Mouse (Mus musculus) erythroblast, embryonic 14.5 days (primary cell): Measurements from ENCODE around the gene Cmtm2b. TPM values are rescaled to one million over a fixed set of nuclear protein-coding genes. Genes with fewer than 3 reads are reported as not detected.

Experiments used
- H3K27me3 ChIP-seq: 2 replicates; pipeline ENCODE4 v1.6.1; 2012; ENCODE audit warnings: inconsistent platforms; ENCODE audit not compliant: control insufficient read depth
- H3K36me3 ChIP-seq: 2 replicates; pipeline ENCODE4 v1.6.1; 2012; ENCODE audit warnings: mild to moderate bottlenecking, inconsistent platforms; ENCODE audit not compliant: control insufficient read depth
- H3K4me1 ChIP-seq: 2 replicates; pipeline ENCODE4 v1.6.1; 2012; ENCODE audit warnings: inconsistent platforms; ENCODE audit not compliant: control insufficient read depth
- H3K4me3 ChIP-seq: replicated peaks from 2 replicates; pipeline ENCODE3; 2012; ENCODE audit warnings: moderate library complexity, mild to moderate bottlenecking, inconsistent platforms
- H3K9me3 ChIP-seq: 2 replicates; pipeline ENCODE4 v1.6.1; 2012; ENCODE audit warnings: low read length, inconsistent platforms, mixed read lengths; ENCODE audit not compliant: control insufficient read depth
- GATA1 ChIP-seq: IDR thresholded peaks from 2 replicates; pipeline ENCODE4 v1.6.1; 2012; ENCODE audit warnings: low read length, inconsistent platforms, mixed read lengths
- TAL1 ChIP-seq: IDR thresholded peaks from 3 replicates; pipeline ENCODE4 v1.6.1; 2012; ENCODE audit warnings: low read length, inconsistent platforms, mixed read lengths
- polyA plus RNA-seq: library from polyadenylated mRNA; stranded (reverse); fragments of >175 nt; gene quantifications from 2 replicates; pipeline ENCODE4 v1.2.3, GENCODE M21; 2012

Cmtm2b gene
- polyA plus RNA-seq, 1 experiment, result not detected

DNA sequence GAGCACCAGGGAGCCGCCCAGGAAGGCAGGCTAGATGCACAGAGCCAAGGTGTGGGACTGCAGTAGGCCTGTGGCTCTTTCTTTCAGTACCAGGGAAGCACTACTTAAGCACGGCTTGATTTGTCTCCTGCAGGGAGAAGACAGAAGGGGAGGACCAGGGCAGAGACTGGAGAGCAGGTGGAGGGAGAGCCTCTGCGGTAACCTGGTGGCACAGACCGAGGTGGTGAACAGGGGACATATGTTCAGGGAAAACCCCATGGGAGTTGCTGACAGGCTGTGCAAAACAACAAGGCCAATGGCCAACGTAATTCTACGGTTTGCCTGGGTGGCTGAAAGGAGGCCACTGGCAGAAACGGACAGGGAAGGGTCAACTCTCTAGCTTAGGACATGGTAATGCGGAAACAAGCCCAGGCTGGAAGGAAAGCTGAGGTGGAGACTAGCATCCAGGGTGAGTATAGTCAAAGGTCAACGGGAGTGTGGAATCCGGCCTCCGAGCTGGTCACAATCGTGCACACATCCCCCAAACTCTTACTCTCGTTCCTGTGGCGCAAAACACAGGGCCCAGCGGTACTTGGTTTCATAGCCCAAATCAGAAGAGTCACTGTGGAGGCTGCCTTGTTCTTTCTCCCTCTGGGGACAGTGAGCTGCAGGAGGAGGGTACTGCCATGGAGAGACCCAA is 37.9 kb downstream of the Cmtm2b start:
- Histone ChIP-seq H3K4me1 (no peaks in the 10 kb centered on the region), H3K4me3 (no peak overlapping the region), H3K36me3 (no peaks in the 10 kb centered on the region; the same call in 1 of the 2 replicates), H3K27me3 (no peaks in the 10 kb centered on the region), H3K9me3 (no peaks in the 10 kb centered on the region)
- TF ChIP-seq GATA1 (no peak), TAL1 (no peak)

DNA sequence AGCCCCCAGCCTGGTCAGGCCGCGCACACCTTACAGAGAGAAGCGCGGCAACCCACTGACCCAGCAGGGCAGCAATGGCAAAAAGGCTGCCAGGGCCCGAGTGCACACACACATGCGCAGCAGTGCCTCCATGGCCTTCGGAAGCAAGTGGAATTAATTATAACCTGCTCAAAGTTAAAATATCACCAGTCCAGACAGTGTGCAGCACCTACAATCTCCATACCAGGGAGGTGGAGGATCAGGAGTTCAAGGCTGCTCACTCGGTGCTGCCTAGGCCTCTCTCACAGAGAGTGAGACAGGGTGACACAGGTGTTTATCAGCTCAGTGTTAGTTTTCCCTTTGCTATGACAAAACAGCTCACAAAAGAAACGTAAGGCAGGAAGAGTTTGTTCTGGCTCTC is 43.7 kb downstream of the Cmtm2b start:
- H3K27me3 ChIP-seq, result no peaks in the 10 kb centered on the region
- no peaks in the 10 kb centered on the region for H3K4me1 ChIP-seq
- TF ChIP-seq GATA1 (no peak), TAL1 (no peak)
- no peaks in the 10 kb centered on the region for H3K9me3 ChIP-seq
- H3K4me3 ChIP-seq, result no peak overlapping the region
- no peaks in the 10 kb centered on the region for H3K36me3 ChIP-seq

DNA sequence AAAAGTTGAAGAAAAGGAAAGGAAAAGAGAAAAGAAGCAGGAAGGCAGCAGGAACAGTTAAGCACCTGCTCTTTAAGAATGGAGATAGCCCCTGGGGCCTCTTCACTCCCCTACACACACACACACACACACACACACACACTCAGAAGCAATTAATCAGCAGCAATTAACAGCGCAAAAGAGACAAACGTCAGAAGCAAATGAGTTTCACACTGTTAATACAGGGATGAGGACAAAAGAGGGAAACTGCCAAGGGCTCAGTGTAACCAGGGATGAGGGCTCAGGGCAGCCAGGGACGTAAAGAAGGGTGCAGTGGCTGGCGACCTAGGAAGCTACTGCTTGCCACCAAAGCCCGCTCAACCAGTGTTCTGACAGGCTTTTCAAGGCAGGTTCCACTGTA is 45.4 kb downstream of the Cmtm2b start:
- H3K9me3 ChIP-seq, result no peaks in the 10 kb centered on the region
- no peaks in the 10 kb centered on the region for H3K36me3 ChIP-seq
- no peaks in the 10 kb centered on the region for H3K27me3 ChIP-seq
- H3K4me1 ChIP-seq, result no peaks in the 10 kb centered on the region
- TF ChIP-seq TAL1, result no peak
- TF ChIP-seq GATA1, result no peak
- H3K4me3 ChIP-seq, result no peak overlapping the region

DNA sequence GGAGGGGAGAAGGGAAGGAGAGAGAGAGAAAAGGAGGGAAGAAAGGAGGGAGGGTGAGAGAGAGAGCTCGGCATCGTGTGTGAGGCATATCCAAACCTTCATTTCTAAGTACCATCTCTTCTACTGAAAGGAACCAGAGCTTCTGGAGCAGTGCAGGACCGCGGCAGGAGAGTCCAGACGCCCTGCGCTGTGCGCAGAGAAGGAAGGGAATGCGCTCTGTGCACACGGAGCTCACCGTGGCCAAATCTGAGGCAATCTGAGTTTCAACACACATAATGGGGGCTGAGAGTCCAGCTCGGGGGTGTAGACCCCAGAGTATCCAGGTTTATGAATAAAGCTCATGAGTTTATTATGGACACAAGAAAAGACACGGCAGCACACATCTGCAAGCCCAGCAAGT is 47.6 kb downstream of the Cmtm2b start:
- H3K4me3 ChIP-seq, result no peak overlapping the region
- no peak for TF ChIP-seq TAL1
- TF ChIP-seq GATA1, result no peak
- H3K27me3 ChIP-seq, result no peaks in the 10 kb centered on the region
- H3K4me1 ChIP-seq, result no peaks in the 10 kb centered on the region
- no peaks in the 10 kb centered on the region for H3K9me3 ChIP-seq
- H3K36me3 ChIP-seq, result no peaks in the 10 kb centered on the region

DNA sequence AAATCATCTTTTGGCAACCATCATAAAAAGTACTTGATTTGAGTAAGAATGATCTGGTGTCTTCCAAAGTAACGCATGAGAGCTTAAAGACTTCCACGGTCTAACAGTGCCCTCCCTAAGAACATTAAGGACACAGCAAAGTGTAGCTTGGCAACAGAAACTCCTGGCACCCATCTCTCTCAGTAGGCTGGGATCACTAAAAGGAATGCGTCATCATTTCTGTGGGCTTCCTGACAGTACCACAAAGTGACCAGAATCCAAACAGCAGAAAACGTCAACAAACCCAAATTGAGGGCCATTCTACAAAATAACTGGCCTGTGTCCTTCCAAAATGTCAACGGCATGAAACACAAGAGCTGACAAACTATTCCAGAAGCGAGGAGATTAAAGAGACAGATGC is 48.0 kb downstream of the Cmtm2b start:
- no peak for TF ChIP-seq TAL1
- no peak for TF ChIP-seq GATA1
- no peaks in the 10 kb centered on the region for H3K36me3 ChIP-seq
- H3K9me3 ChIP-seq, result no peaks in the 10 kb centered on the region
- H3K27me3 ChIP-seq, result no peaks in the 10 kb centered on the region
- H3K4me3 ChIP-seq, result no peak overlapping the region
- H3K4me1 ChIP-seq, result no peaks in the 10 kb centered on the region

DNA sequence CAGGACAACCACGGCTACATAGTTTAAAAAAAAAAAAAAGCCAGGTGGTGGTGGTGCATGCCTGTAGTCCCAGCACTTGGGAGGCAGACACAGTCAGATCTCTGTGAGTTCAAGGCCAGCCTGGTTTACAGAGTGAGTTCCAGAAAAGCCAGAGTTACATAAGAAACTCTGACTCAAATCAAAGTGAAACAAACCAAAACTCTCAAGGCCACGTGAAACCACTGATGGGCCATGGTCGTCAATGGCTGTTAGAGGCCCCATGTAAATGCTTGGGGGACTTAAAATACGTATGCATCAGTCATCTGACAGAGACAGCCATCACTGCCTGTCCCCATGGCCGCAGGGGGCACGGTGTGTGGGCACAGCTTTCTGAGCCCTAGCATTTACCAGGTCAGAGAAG is 49.1 kb downstream of the Cmtm2b start:
- Histone ChIP-seq H3K4me1 (no peaks in the 10 kb centered on the region), H3K36me3 (no peaks in the 10 kb centered on the region), H3K9me3 (no peaks in the 10 kb centered on the region), H3K4me3 (no peak overlapping the region), H3K27me3 (no peaks in the 10 kb centered on the region)
- TF ChIP-seq GATA1 (no peak), TAL1 (no peak)

DNA sequence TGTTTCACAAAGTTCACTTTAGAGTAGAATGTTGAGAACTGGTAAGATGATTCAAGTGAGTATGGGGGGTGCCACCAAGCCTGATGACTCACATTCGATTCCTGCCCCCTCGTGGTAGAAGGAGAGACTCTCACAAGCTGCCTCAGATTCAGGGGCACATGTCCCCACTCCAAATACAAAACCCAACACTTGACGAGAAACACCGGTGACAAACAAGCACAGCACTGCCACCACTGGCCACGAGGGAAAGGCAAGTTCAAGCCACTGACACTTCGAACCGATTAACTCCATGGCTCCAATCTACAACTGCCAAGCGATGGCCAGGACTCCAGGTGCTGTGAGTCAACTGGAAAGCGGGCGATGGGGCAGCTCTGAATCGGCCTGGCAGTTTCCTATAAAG is 51.7 kb downstream of the Cmtm2b start:
- TF ChIP-seq TAL1, result no peak
- H3K27me3 ChIP-seq, result no peaks in the 10 kb centered on the region
- H3K9me3 ChIP-seq, result no peaks in the 10 kb centered on the region
- no peaks in the 10 kb centered on the region for H3K4me1 ChIP-seq
- no peaks in the 10 kb centered on the region for H3K36me3 ChIP-seq
- no peak overlapping the region for H3K4me3 ChIP-seq

DNA sequence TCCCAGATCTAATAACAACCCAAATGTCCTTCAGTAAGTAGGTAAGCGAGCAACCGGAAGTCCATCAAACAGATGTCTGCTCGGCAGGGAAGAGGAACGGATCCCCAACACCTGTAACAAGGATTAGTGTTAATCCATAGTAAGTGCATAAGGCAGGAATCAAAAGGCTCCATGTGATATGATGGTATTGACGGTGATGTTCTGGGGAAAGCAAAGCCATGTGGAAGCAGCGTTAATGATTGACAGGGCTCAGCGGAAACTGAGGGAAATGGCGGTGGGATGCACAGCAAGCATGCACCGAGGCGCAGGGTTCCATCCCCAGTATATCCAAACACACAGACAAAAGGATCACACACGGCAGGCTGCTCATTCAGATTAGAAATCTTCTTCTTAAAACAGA is 52.2 kb downstream of the Cmtm2b start:
- Histone ChIP-seq H3K27me3 (no peaks in the 10 kb centered on the region), H3K4me3 (no peak overlapping the region), H3K4me1 (no peaks in the 10 kb centered on the region), H3K9me3 (no peaks in the 10 kb centered on the region), H3K36me3 (no peaks in the 10 kb centered on the region)
- no peak for TF ChIP-seq GATA1
- no peak for TF ChIP-seq TAL1

DNA sequence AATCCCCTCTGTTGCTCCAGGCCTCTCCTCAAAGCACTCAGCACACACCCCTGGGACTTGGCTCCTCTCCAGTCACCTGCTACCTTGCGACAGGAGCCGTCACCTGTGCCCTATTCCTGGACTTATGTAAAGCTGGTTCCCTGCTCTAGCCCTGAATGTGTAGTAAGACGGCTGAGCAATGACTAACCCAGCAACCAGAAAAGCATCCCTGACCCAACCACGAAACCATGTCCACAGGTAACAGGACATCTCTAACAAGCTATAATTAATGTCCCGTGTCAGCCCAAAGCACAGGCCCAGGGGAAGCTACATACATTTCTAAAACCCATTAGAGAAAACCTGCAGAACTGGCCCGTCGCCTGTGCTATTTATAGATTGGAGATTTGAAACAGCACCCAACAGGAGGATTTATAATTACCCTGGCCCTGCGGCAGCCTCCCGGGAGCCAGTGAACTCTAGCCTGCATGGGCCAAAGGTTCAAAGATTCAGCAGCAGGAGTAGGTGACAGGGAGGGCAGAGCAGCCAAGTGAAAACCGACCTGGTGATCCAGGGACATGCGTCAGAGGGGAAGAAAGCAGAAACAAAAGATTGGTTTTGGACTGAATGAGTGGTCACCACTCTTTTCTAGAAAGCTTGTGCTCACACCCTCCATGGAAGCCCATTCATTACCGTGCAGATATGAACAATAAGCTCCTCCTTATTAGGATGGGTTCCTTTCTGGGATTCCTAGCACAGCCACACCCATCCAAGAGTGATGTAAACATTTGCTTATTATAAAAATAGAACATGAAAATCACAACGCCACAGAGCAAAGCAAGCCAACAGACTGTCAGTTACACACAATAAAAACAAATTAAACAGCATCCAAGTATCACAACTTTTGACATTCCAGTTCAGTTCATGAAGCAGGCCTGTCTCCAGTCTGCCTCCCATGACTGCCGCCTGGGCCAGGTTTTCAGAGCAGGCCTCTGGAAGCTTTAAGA is 53.1 kb downstream of the Cmtm2b start:
- Histone ChIP-seq H3K9me3 (no peaks in the 10 kb centered on the region), H3K36me3 (no peaks in the 10 kb centered on the region), H3K27me3 (no peaks in the 10 kb centered on the region), H3K4me3 (no peak overlapping the region), H3K4me1 (no peaks in the 10 kb centered on the region)
- no peak for TF ChIP-seq TAL1
